29 mouse cellular contexts compared by ENCODE assay signal in the genomic region with DNA sequence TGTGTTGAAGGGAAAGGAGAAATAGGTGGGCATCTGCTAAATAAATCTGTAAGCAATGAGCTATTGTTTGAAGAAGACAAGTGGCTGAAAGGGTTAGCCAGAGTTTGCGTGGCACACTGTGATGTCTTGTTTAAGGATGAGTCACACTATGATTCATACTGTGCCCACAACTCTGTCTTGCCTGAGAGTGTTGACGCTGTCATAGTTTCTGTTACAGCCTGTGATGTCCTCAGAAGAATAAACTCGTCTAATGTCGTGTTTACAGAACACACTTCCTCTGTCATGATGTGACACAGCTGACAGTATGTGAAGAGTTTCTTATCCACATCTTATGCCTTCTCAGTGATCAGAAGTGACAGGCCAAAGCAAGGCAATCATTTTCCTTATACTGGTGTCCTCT.
DNase-seq lines count a peak whose midpoint lies in the region; ATAC-seq and TF ChIP-seq lines count a peak whose summit lies in the region.
"Had no signal": no experiment of that assay in that cellular context is flagged by ENCODE, and none has a peak within 500 bp of the region (broad histone marks: within the 10 kb centered on the region; RNA-seq: fewer than 3 reads in every experiment).

No protein-coding gene starts in this region.

- no peak overlapping the region for H3K4me3 ChIP-seq in lung, postnatal 0 days (ENCODE audit: low read depth, low read length)
- H3K4me3 ChIP-seq: embryonic facial prominence, embryonic 10.5 days; embryonic facial prominence, embryonic 15.5 days; forebrain, embryonic 13.5 days; hindbrain, embryonic 10.5 days; kidney, embryonic 15.5 days; layer of hippocampus, adult 2 months; limb, embryonic 10.5 days; limb, embryonic 15.5 days; liver, embryonic 13.5 days; neural tube, embryonic 15.5 days had no signal

- no peak for TF ChIP-seq CTCF in lung, postnatal 0 days (IDR thresholded peaks at IDR 0.05)

- H3K9me3 ChIP-seq in lung, postnatal 0 days (ENCODE audit: low read length): no peaks in the 10 kb centered on the region
- H3K9me3 ChIP-seq: embryonic facial prominence, embryonic 15.5 days; limb, embryonic 10.5 days; limb, embryonic 15.5 days; liver, embryonic 13.5 days; neural tube, embryonic 15.5 days had no signal

- no peaks in the 10 kb centered on the region for H3K27me3 ChIP-seq in lung, postnatal 0 days (replicated peaks; ENCODE audit: insufficient read depth, low read length)
- H3K27me3 ChIP-seq: embryonic facial prominence, embryonic 15.5 days; forebrain, embryonic 13.5 days; kidney, embryonic 15.5 days; limb, embryonic 15.5 days; liver, embryonic 13.5 days; neural tube, embryonic 15.5 days; Patski had no signal

- TF ChIP-seq EP300 in lung, postnatal 0 days (IDR thresholded peaks at IDR 0.05): peak; percentile 68

- H3K36me3 ChIP-seq in lung, postnatal 0 days (ENCODE audit: insufficient read depth, low read length): no peaks in the 10 kb centered on the region
- H3K36me3 ChIP-seq: embryonic facial prominence, embryonic 10.5 days; embryonic facial prominence, embryonic 15.5 days; G1E; hindbrain, embryonic 10.5 days; kidney, embryonic 15.5 days; limb, embryonic 10.5 days; limb, embryonic 15.5 days; liver, embryonic 13.5 days; neural tube, embryonic 15.5 days had no signal

- no peaks in the 10 kb centered on the region for H3K4me1 ChIP-seq in lung, postnatal 0 days (ENCODE audit: insufficient read depth, low read depth, low read length)
- H3K4me1 ChIP-seq: embryonic facial prominence, embryonic 10.5 days; embryonic facial prominence, embryonic 15.5 days; forebrain, embryonic 13.5 days; hindbrain, embryonic 10.5 days; kidney, embryonic 15.5 days; limb, embryonic 10.5 days; limb, embryonic 15.5 days; liver, embryonic 13.5 days; neural tube, embryonic 15.5 days had no signal

- peak; percentile 85 for ATAC-seq in lung, postnatal 0 days
- ATAC-seq: forebrain, embryonic 13.5 days; hindbrain, embryonic 16.5 days; Patski had no signal

- peak; percentile 6 to 43 for DNase-seq in adrenal gland, adult (ENCODE audit: inconsistent age in 2 of 2, low spot score in 1 of 2)
- no peak for DNase-seq in adrenal gland, postnatal 25 days
- DNase-seq in layer of hippocampus, adult 9-11 months: peak; percentile 3
- no peak for DNase-seq in layer of hippocampus, adult 11-12 months (ENCODE audit: low spot score)
- peak; percentile 51 for DNase-seq in lung, postnatal 0 days (ENCODE audit: low spot score)
- DNase-seq in lung, postnatal 25 days (ENCODE audit: low spot score): no peak
- peak; percentile 2 for DNase-seq in 416B (ENCODE audit: low read depth)
- no peak for DNase-seq in thymus, postnatal 10 days (ENCODE audit: low spot score in 2 of 2)
- DNase-seq: cerebellum, adult 8-10 months; cerebellum, postnatal 25 days; heart, postnatal 14 days; kidney, adult 18-20 months; kidney, postnatal 25 days; liver, embryonic 13.5 days; lung, postnatal 4 days; midbrain, embryonic 14.5 days; retina, postnatal 1 day had no signal

- no peak overlapping the region for H3K9ac ChIP-seq in lung, postnatal 0 days (replicated peaks; ENCODE audit: low read depth)
- H3K9ac ChIP-seq: embryonic facial prominence, embryonic 15.5 days; forebrain, embryonic 13.5 days; kidney, embryonic 15.5 days; limb, embryonic 15.5 days; liver, embryonic 13.5 days; neural tube, embryonic 15.5 days had no signal

- H3K27ac ChIP-seq in lung, postnatal 0 days (ENCODE audit: low read length): no peak overlapping the region
- H3K27ac ChIP-seq: embryonic facial prominence, embryonic 10.5 days; embryonic facial prominence, embryonic 15.5 days; forebrain, embryonic 13.5 days; hindbrain, embryonic 10.5 days; kidney, embryonic 15.5 days; layer of hippocampus, adult 2 months; limb, embryonic 10.5 days; limb, embryonic 15.5 days; liver, embryonic 13.5 days; neural tube, embryonic 15.5 days had no signal

- no peak overlapping the region for H3K4me2 ChIP-seq in lung, postnatal 0 days (replicated peaks; ENCODE audit: low read depth, low read length)
- H3K4me2 ChIP-seq: embryonic facial prominence, embryonic 15.5 days; forebrain, embryonic 13.5 days; kidney, embryonic 15.5 days; limb, embryonic 15.5 days; liver, embryonic 13.5 days; neural tube, embryonic 15.5 days had no signal

- 34% methylated on average over 4 of the region's 4 CpGs for WGBS in lung, postnatal 0 days

Comparison
In these comparisons a context has a peak if more than half of its experiments do, and no peak if none do; other contexts are left out.
1. DNase-seq: peak in adrenal gland, adult (2 of 2), layer of hippocampus, adult 9-11 months (single experiment), lung, postnatal 0 days (single experiment) and 416B (single experiment); none in adrenal gland, postnatal 25 days (single experiment), layer of hippocampus, adult 11-12 months (single experiment), lung, postnatal 25 days (single experiment) and thymus, postnatal 10 days (0 of 2).